Mouse (Mus musculus): ENCODE measurements around the gene Plscr3. TPM values are rescaled to one million over a fixed set of nuclear protein-coding genes. Genes with fewer than 3 reads are reported as not detected.

Plscr3 gene
- total and polyA plus RNA-seq, 3 experiments: 4.6 to 26.0 TPM; not detected in 1

GRCm38 (mm10) chr11:69867335-69867734, 21.2 kb downstream of the Plscr3 start:
- no peaks in the 10 kb centered on the region; a peak in 1 of 4 replicates for H3K27me3 ChIP-seq (ENCODE audit: control insufficient read depth in 1 of 2, insufficient read depth in 2 of 2, low read length in 2 of 2)
- peaks cover 2 to 17% of the 10 kb centered on the region in 2 experiments for H3K4me1 ChIP-seq (ENCODE audit: control insufficient read depth in 1 of 2, insufficient read depth in 2 of 2, low read length in 2 of 2)
- no peak overlapping the region for H3K9ac ChIP-seq (ENCODE audit: control insufficient read depth, low read depth, low read length, poor library complexity, severe bottlenecking)
- H3K79me2 ChIP-seq (ENCODE audit: control insufficient read depth, insufficient read depth, low read length, poor library complexity): no peaks in the 10 kb centered on the region
- H3K27ac ChIP-seq (ENCODE audit: control insufficient read depth, low read depth, low read length): no peak overlapping the region
- H3K4me3 ChIP-seq (ENCODE audit: control insufficient read depth in 1 of 2, insufficient read depth in 1 of 2, low read depth in 2 of 2, low read length in 2 of 2): no peak overlapping the region
- peaks cover 0 to 4% of the 10 kb centered on the region in 2 experiments; a peak in 1 of 4 replicates for H3K36me3 ChIP-seq (ENCODE audit: control insufficient read depth in 1 of 2, insufficient read depth in 2 of 2, low read length in 2 of 2)
- H3K9me3 ChIP-seq (replicated peaks; ENCODE audit: insufficient read depth, low read length): no peaks in the 10 kb centered on the region
- peak; percentile 41 for DNase-seq (ENCODE audit: low read depth, low spot score)
- TF ChIP-seq UBTF (IDR thresholded peaks at IDR 0.05; ENCODE audit: borderline replicate concordance, insufficient read depth, low read depth, low read length) (no peak), RCOR1 (IDR thresholded peaks at IDR 0.05; ENCODE audit: low read depth, low read length) (peak; percentile 64; the same call in 1 of the 2 replicates), GABPA (IDR thresholded peaks at IDR 0.05; ENCODE audit: low read depth, low read length) (no peak), TCF12 (IDR thresholded peaks at IDR 0.05; ENCODE audit: low read depth, low read length) (peak; percentile 61), GATA1 (IDR thresholded peaks at IDR 0.05; ENCODE audit: low read depth, low read length) (peak; percentile 74), MAX (IDR thresholded peaks at IDR 0.05; ENCODE audit: low read length) (no peak), EP300 (IDR thresholded peaks at IDR 0.05; ENCODE audit: low read depth in 1 of 2, low read length in 2 of 2) (peak; percentile 59 to 63; a peak in 3 of 4 replicates), TBP (IDR thresholded peaks at IDR 0.05; ENCODE audit: low read depth, low read length) (no peak)

DNA sequence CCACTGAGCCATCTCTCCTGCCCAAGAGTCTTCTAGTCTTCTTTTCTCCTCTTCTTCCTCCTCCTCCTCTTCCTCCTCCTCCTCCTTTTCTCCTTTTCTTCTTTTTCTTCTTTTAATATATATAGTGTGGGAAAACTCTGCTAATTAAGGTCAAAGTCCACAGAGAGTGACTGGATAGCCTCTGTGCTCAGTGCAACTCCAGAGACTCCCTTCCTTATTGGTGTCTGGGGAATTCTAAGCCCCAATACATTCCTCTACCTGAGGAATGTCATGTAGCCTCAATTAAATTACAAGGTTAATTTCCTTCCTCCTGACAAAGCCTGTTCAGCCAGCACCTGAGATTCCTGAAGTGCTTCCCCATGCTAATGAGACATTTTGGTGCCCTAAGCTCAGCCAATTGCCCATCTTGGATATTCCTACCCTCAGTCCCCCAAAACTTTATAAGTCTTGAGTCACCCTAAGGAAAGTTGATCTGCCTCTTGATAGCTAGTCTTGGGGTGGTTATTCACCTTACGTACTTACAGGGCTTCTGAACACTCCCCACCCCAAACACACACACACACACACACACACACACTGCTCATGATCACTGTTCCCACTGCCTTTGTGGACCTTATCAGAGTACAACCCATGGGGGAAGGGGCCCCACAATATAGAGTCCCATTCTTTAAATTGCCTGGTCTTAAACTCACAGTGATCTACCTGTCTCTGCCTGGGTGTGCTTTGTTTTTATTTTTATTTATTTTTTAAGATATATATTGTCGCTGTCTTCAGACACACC, 24.3 kb downstream of the Plscr3 start:
- no peak for DNase-seq (ENCODE audit: low read depth, low spot score)
- Histone ChIP-seq H3K4me3 (ENCODE audit: control insufficient read depth in 1 of 2, insufficient read depth in 1 of 2, low read depth in 2 of 2, low read length in 2 of 2) (no peak overlapping the region), H3K9me3 (replicated peaks; ENCODE audit: insufficient read depth, low read length) (no peaks in the 10 kb centered on the region), H3K4me1 (ENCODE audit: control insufficient read depth in 1 of 2, insufficient read depth in 2 of 2, low read length in 2 of 2) (peaks cover 2 to 10% of the 10 kb centered on the region in 2 experiments; a peak in 3 of 4 replicates), H3K27me3 (ENCODE audit: control insufficient read depth in 1 of 2, insufficient read depth in 2 of 2, low read length in 2 of 2) (no peaks in the 10 kb centered on the region; a peak in 1 of 4 replicates), H3K27ac (ENCODE audit: control insufficient read depth, low read depth, low read length) (no peak overlapping the region), H3K9ac (ENCODE audit: control insufficient read depth, low read depth, low read length, poor library complexity, severe bottlenecking) (no peak overlapping the region), H3K79me2 (ENCODE audit: control insufficient read depth, insufficient read depth, low read length, poor library complexity) (no peaks in the 10 kb centered on the region), H3K36me3 (ENCODE audit: control insufficient read depth in 1 of 2, insufficient read depth in 2 of 2, low read length in 2 of 2) (peaks cover 0 to 4% of the 10 kb centered on the region in 2 experiments; a peak in 1 of 4 replicates)
- TF ChIP-seq CTCF (IDR thresholded peaks at IDR 0.05 in 2 of 3, conservative IDR thresholded peaks at IDR 0.05 in 1 of 3; ENCODE audit: control insufficient read depth in 1 of 3, insufficient read depth in 1 of 3, low read depth in 2 of 3, low read length in 3 of 3, poor library complexity in 1 of 3, severe bottlenecking in 1 of 3) (no peak), MAX (IDR thresholded peaks at IDR 0.05; ENCODE audit: low read length) (no peak), USF2 (IDR thresholded peaks at IDR 0.05; ENCODE audit: borderline replicate concordance in 1 of 2, insufficient read depth in 1 of 2, low read depth in 1 of 2, low read length in 2 of 2) (no peak), SIN3A (IDR thresholded peaks at IDR 0.05; ENCODE audit: low read length) (no peak), EP300 (IDR thresholded peaks at IDR 0.05; ENCODE audit: low read depth in 1 of 2, low read length in 2 of 2) (no peak), ZKSCAN1 (IDR thresholded peaks at IDR 0.05; ENCODE audit: low read depth, low read length) (no peak), TAL1 (IDR thresholded peaks at IDR 0.05; ENCODE audit: low read length) (no peak), MAFK (IDR thresholded peaks at IDR 0.05; ENCODE audit: borderline replicate concordance, low read depth, low read length) (no peak), USF1 (IDR thresholded peaks at IDR 0.05; ENCODE audit: low read depth, low read length) (no peak), GATA1 (IDR thresholded peaks at IDR 0.05; ENCODE audit: low read depth, low read length) (no peak), BHLHE40 (IDR thresholded peaks at IDR 0.05; ENCODE audit: borderline replicate concordance, low read depth, low read length) (no peak), GABPA (IDR thresholded peaks at IDR 0.05; ENCODE audit: low read depth, low read length) (no peak), RAD21 (IDR thresholded peaks at IDR 0.05; ENCODE audit: low read depth, low read length) (no peak), MXI1 (IDR thresholded peaks at IDR 0.05; ENCODE audit: low read depth, low read length) (no peak), NRF1 (IDR thresholded peaks at IDR 0.05; ENCODE audit: insufficient read depth, low read depth, low read length, poor library complexity, severe bottlenecking) (no peak), ETS1 (IDR thresholded peaks at IDR 0.05; ENCODE audit: low read depth, low read length) (no peak), E2F4 (IDR thresholded peaks at IDR 0.05; ENCODE audit: borderline replicate concordance, low read depth, low read length) (no peak), TBP (IDR thresholded peaks at IDR 0.05; ENCODE audit: low read depth, low read length) (no peak), SMC3 (IDR thresholded peaks at IDR 0.05; ENCODE audit: low read depth, low read length) (no peak)

Data from MEL (cell line).